Mouse (Mus musculus) limb, embryonic 11.5 days (tissue): ENCODE data around the gene Yipf3. TPM values are rescaled to one million over a fixed set of nuclear protein-coding genes. Genes with fewer than 3 reads are reported as not detected.

Source experiments
- ATAC-seq: fragments of 200-750 bp; cut with Nextera tagmentation; 2 replicates; pipeline ENCODE4 v1.8.0; 2017; ENCODE audit warnings: low read depth; ENCODE audit not compliant: insufficient number of reproducible peaks, low FRiP score, low TSS enrichment
- DNase-seq: peaks from one replicate; pipeline ENCODE4 v3.0.0-alpha.2; 2015; ENCODE audit warnings: low spot score
- H3K27ac ChIP-seq: fragments of 300-500 bp; sonication (generic); replicated peaks from 2 replicates; pipeline ENCODE4 v1.5.1; 2014; ENCODE audit warnings: low read depth, mild to moderate bottlenecking, low read length
- H3K27me3 ChIP-seq: fragments of 300-500 bp; sonication (generic); 2 replicates; pipeline ENCODE4 v1.6.1; 2014; ENCODE audit warnings: mild to moderate bottlenecking, low read length, mixed read lengths; ENCODE audit not compliant: control insufficient read depth, insufficient read depth
- H3K36me3 ChIP-seq: fragments of 300-500 bp; sonication (generic); 2 replicates; pipeline ENCODE4 v1.6.1; 2014; ENCODE audit warnings: mild to moderate bottlenecking, low read length, moderate library complexity, mixed read lengths; ENCODE audit not compliant: control insufficient read depth, insufficient read depth
- H3K4me1 ChIP-seq: fragments of 300-500 bp; sonication (generic); 2 replicates; pipeline ENCODE4 v1.6.1; 2014; ENCODE audit warnings: low read length, mixed read lengths; ENCODE audit not compliant: control insufficient read depth, insufficient read depth
- H3K4me2 ChIP-seq: fragments of 300-500 bp; sonication (generic); 2 replicates; pipeline ENCODE4 v1.6.1; 2014; ENCODE audit warnings: low read depth, mild to moderate bottlenecking, moderate library complexity; ENCODE audit not compliant: severe bottlenecking
- H3K4me3 ChIP-seq: fragments of 300-500 bp; sonication (generic); 2 replicates; pipeline ENCODE4 v1.5.1; 2014; ENCODE audit warnings: low read depth, low read length
- H3K9ac ChIP-seq: fragments of 300-500 bp; sonication (generic); 2 replicates; pipeline ENCODE4 v1.6.1; 2014; ENCODE audit warnings: mild to moderate bottlenecking, low read length
- H3K9me3 ChIP-seq: fragments of 300-500 bp; sonication (generic); 2 replicates; pipeline ENCODE4 v1.6.1; 2016; ENCODE audit warnings: low read length; ENCODE audit not compliant: control insufficient read depth
- WGBS: fragments of 180-500 bp; shearing (Covaris S2); extraction: QIAGEN DNeasy Blood & Tissue Kit; methylation state at CpG from one replicate; pipeline ENCODE4 v1.1.7; 2014; 5-methylcytosine and 5-hydroxymethylcytosine counted together
- polyA plus RNA-seq: library from polyadenylated mRNA; unstranded; fragments of >200 nt; fragmentation: Nextera tagmentation; extraction: Ambion mirVana; gene quantifications from 2 replicates; pipeline ENCODE4 v1.2.1, GENCODE M21; 2014

The Yipf3 gene
- polyA plus RNA-seq, 1 experiment from 2014 or later: 76.9 TPM

DNA sequence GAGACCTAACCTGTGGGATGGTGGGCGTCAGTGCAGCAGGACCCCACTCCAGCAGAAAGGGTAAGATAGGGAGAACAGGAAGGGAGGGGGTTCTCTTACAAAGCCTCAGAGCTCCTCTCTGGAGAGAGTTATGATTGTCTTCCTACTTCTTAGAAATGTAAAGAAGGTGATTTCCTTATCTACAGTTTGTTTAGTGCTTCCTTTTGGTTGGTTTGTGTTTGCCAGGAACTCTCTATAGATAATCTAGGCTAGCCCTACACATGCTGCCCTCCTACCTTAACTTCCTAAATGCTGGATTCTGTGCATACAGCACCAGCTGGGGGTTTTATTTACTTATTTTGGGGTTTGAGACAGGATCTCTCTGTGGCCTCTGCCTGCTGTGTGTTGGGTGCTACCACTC, 11.8 kb upstream of the Yipf3 start:
- Histone ChIP-seq H3K27me3 (no peaks in the 10 kb centered on the region), H3K27ac (no peak overlapping the region), H3K36me3 (peaks cover 40% of the 10 kb centered on the region), H3K4me1 (no peaks in the 10 kb centered on the region), H3K4me3 (no peak overlapping the region), H3K9ac (no peak overlapping the region), H3K4me2 (no peak overlapping the region), H3K9me3 (no peaks in the 10 kb centered on the region; the same call in 1 of the 2 replicates)
- DNase-seq: no peak
- ATAC-seq: no peak
- 94% methylated on average over 1 of the region's 1 CpGs for WGBS

DNA sequence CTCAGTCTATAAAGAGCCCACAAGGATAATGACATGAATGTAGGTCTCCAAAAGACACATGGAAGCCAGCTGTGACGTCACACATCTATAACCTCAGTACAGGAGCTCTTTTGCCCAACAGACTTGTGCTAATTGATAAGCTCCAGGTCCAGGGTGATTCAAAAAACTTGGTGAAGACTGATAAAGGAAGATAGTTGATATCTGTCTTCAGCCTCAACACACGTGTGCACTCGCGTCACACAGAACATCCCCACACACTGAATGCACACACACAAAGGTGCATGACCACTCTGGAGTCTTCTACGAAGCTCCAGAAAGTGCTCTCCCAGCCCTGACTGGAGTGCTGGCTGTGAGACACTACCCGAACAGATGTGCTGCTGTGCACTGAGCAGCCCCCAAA, 10.8 kb upstream of the Yipf3 start:
- WGBS: 92% methylated on average over 6 of the region's 6 CpGs
- Histone ChIP-seq H3K4me3 (no peak overlapping the region), H3K4me2 (no peak overlapping the region), H3K4me1 (no peaks in the 10 kb centered on the region), H3K9me3 (no peaks in the 10 kb centered on the region; the same call in 1 of the 2 replicates), H3K27ac (no peak overlapping the region), H3K9ac (no peak overlapping the region), H3K27me3 (no peaks in the 10 kb centered on the region), H3K36me3 (peaks cover 47% of the 10 kb centered on the region)
- no peak for DNase-seq
- ATAC-seq: no peak

DNA sequence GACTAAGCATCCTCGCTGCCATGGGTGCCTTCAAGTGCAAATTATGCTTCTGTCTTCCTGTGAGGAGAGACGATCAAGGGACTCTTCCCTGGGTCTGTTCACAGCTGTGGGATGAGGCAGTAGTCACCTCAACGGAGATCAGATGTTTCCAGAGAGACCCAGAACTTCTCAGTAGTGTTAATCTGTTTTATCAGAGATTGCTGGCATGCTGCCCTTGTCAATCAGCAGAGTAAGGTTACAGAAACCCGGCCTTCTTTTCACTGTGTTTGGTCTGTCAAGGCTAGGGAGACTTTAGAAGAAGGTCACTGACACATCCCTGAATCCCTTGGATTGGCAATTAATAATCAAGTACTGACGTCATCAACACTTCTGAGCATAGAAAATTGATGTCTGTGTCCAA, 10.4 kb upstream of the Yipf3 start:
- peaks cover 51% of the 10 kb centered on the region for H3K36me3 ChIP-seq
- ATAC-seq: no peak

DNA sequence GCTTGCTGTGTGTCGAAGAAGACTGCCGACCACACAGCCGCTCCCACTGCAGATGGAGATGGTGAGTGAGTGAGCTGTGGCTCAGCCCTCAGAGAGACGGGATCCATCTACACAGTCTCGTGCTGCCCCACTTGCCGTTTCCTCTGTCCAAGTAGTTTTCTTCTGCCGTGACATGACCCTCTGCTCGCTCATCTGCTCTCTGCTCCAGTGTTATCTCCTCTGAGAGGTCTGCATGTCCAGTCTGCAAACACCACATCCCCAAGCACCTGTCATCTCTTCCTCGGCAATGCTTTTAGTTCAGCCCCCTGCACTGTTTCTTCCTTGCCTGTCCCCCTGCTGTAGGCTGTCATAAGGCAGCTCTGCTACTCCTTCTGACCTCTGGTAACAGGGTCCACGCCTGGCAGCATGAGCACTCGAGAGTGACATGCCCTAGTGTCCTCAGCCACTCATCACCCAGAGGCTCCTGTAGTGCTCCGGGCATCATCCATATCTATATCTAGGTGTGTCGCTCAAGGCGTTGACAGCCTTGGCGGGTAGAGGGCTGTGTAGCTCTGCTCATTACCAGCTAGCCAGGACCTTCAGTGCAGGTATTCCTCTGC, 8.3 kb upstream of the Yipf3 start:
- 91% methylated on average over 15 of the region's 15 CpGs for WGBS
- H3K36me3 ChIP-seq: peaks cover 59% of the 10 kb centered on the region
- no peak overlapping the region for H3K4me2 ChIP-seq
- no peak overlapping the region for H3K9ac ChIP-seq
- ATAC-seq (no peak; the same call in 1 of the 2 replicates), DNase-seq (no peak)
- H3K27me3 ChIP-seq: no peaks in the 10 kb centered on the region
- H3K4me3 ChIP-seq: no peak overlapping the region
- no peak overlapping the region for H3K27ac ChIP-seq
- H3K9me3 ChIP-seq: no peaks in the 10 kb centered on the region; the same call in 1 of the 2 replicates
- H3K4me1 ChIP-seq: no peaks in the 10 kb centered on the region

More for the DNA sequence above, 10.4 kb upstream of the Yipf3 start:
- no peaks in the 10 kb centered on the region for H3K4me1 ChIP-seq
- H3K4me2 ChIP-seq: no peak overlapping the region
- 86% methylated on average over 5 of the region's 5 CpGs for WGBS
- no peaks in the 10 kb centered on the region; the same call in 1 of the 2 replicates for H3K9me3 ChIP-seq
- no peak for DNase-seq
- H3K27me3 ChIP-seq: no peaks in the 10 kb centered on the region
- H3K9ac ChIP-seq: no peak overlapping the region
- H3K4me3 ChIP-seq: no peak overlapping the region
- H3K27ac ChIP-seq: no peak overlapping the region

DNA sequence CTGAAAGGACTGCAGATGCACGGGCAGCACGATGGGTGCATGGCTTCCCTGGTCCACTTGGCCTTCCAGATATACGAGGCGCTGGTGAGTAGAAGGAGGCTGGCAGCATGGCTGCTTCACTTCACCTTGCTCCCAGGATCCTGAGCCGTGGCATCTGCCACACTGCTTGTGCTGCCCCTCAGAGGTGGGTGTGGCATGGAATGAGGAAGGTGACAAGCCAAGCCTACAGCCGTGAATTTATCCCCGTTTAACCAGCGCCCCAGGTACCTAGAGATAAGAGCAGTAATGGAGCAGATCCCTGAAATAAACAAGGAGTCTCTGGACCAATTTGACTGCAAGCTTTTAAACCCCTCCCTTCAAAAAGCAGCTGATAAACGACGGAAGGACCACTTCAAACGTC, 6.4 kb upstream of the Yipf3 start:
- ATAC-seq (no peak), DNase-seq (no peak)
- H3K36me3 ChIP-seq: peaks cover 71% of the 10 kb centered on the region

DNA sequence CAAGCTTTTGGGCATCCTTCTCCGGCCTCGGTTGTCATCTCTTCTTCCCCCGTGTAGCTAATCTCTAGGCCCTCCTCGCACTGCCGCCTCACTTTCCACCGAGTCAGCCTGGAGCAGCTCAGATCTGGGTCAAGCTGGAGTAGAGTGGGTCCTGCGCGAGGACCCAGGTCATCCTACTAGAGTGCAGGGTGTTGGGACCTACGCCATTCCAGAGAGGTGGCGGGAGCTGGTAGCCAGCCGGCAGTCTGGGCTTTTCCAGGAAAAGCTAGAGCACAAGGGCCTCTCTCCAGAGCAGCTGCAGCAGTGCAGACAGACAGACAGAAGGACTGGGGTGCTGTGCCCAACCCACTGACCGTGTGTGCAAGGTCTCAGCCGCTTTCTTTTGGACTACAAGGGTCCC, 5.6 kb upstream of the Yipf3 start:
- Histone ChIP-seq H3K27ac (no peak overlapping the region), H3K27me3 (no peaks in the 10 kb centered on the region), H3K9me3 (no peaks in the 10 kb centered on the region; the same call in 1 of the 2 replicates), H3K9ac (no peak overlapping the region), H3K36me3 (peaks cover 65% of the 10 kb centered on the region), H3K4me2 (no peak overlapping the region), H3K4me3 (no peak overlapping the region), H3K4me1 (peaks cover 5% of the 10 kb centered on the region; the same call in 1 of the 2 replicates)
- no peak for DNase-seq
- 91% methylated on average over 13 of the region's 13 CpGs for WGBS
- ATAC-seq: no peak

More for the DNA sequence above, 6.4 kb upstream of the Yipf3 start:
- no peak overlapping the region for H3K9ac ChIP-seq
- no peaks in the 10 kb centered on the region; the same call in 1 of the 2 replicates for H3K9me3 ChIP-seq
- no peaks in the 10 kb centered on the region for H3K27me3 ChIP-seq
- 78% methylated on average over 11 of the region's 11 CpGs for WGBS
- no peaks in the 10 kb centered on the region for H3K4me1 ChIP-seq
- no peak overlapping the region for H3K27ac ChIP-seq
- no peak overlapping the region for H3K4me3 ChIP-seq
- H3K4me2 ChIP-seq: no peak overlapping the region

DNA sequence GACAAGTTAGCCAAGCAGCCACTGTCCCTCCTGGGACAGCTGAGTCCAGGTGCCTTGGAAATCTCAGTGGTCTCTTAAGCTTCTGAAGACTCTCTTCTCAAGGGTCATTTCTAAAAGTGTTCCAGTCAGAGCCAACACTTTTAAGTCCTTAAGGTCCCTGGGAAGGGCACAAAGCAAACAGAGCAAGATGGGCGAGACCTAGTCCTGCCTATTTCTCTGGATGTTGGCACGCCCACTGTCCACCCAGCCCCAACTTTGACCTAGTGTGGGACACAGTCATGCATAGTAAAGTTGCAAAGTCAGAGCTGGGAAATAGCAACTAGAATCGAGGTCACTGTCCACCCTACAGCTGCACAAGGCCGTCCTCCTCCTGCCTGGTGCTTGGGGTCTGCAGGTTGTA, 4.9 kb upstream of the Yipf3 start:
- Histone ChIP-seq H3K36me3 (peaks cover 62% of the 10 kb centered on the region), H3K9ac (no peak overlapping the region), H3K4me3 (no peak overlapping the region), H3K27ac (no peak overlapping the region), H3K9me3 (no peaks in the 10 kb centered on the region; the same call in 1 of the 2 replicates), H3K4me1 (peaks cover 5% of the 10 kb centered on the region; the same call in 1 of the 2 replicates), H3K27me3 (no peaks in the 10 kb centered on the region), H3K4me2 (no peak overlapping the region)
- 85% methylated on average over 4 of the region's 4 CpGs for WGBS
- DNase-seq: no peak
- no peak for ATAC-seq

DNA sequence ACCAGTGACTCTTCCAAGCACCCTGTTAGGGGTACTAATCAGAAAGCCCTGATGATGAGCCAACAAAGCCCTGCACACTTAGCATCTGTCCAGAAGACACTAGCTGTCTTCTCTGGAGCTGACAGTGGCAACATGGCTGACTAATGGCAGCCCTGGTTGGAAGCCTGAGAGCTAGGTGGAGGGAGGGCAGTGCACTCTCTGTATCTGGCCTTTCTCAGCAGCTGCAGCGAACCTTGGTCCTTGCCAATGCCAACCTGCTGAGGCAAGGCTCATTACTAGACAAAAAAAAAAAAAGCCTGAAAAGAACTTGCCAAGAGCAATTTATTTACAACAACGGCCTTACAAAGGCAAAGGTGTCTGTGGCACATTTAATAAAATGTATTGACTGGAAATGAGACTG, 4.3 kb upstream of the Yipf3 start:
- 80% methylated on average over 2 of the region's 2 CpGs for WGBS
- Histone ChIP-seq H3K27me3 (no peaks in the 10 kb centered on the region), H3K36me3 (peaks cover 58% of the 10 kb centered on the region), H3K9ac (no peak overlapping the region), H3K4me2 (no peak overlapping the region), H3K27ac (no peak overlapping the region), H3K4me1 (peaks cover 5% of the 10 kb centered on the region), H3K4me3 (no peak overlapping the region), H3K9me3 (no peaks in the 10 kb centered on the region; the same call in 1 of the 2 replicates)
- ATAC-seq (no peak), DNase-seq (no peak)

DNA sequence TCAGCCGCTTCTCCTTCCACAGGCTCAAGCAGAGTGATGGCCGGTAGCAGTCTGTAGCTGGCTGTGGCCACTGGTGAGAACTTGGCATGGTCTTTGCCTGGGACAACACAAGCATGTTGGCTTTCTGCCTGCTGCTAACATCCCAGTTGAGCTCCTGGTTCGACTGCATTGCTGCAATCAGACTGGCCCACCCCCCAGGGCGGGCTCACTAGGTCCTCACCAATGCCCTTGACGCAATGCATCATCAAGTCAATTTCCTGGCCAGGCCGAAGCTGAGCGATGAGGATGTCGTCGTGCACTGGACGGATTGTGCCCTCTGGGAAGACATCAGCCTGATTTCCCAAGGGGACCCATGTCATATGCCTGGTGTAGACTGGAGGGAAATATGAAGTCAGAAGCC, 3.3 kb upstream of the Yipf3 start:
- Histone ChIP-seq H3K4me1 (peaks cover 8% of the 10 kb centered on the region), H3K9ac (no peak overlapping the region), H3K4me3 (no peak overlapping the region), H3K9me3 (no peaks in the 10 kb centered on the region; the same call in 1 of the 2 replicates), H3K4me2 (no peak overlapping the region), H3K36me3 (peaks cover 54% of the 10 kb centered on the region), H3K27me3 (no peaks in the 10 kb centered on the region), H3K27ac (no peak overlapping the region)
- no peak for ATAC-seq
- no peak for DNase-seq
- 82% methylated on average over 10 of the region's 10 CpGs for WGBS
